Mouse (Mus musculus) T-helper 17 cell (primary cell): ENCODE measurements around the gene Pde8b.

Experiments used
- in situ Hi-C, 2 experiments: fragments of 300-600 bp; cut with MboI, MseI; formaldehyde crosslinking; loops; 1 replicate in 1 of 2; 2 replicates in 1 of 2; pipeline ENCODE4 v1.15.1; 2025; ENCODE audit warnings: high pct_unique_total_duplicates in 2 of 2

Gene Pde8b

DNA sequence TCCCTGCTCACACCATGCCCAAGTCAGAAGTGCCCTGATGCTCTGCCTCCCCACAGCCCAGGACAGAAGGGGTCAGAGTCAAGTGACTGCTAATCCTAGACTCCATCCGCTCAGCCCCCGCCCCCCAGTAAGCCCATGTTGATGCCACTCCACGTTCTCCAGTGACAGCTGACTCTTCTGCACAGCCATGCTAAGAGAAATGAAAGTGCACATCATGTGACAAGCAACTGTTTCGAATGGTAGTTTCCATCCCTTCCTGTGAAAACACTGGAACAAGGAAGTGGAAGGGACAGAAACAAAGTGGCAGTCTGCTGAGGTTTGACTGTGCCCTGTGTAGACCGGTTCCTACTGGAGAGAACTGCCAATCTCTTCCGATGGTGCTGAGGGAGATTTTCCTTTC is 217.2 kb downstream of the Pde8b start:
- in situ Hi-C loops: no loop called here

DNA sequence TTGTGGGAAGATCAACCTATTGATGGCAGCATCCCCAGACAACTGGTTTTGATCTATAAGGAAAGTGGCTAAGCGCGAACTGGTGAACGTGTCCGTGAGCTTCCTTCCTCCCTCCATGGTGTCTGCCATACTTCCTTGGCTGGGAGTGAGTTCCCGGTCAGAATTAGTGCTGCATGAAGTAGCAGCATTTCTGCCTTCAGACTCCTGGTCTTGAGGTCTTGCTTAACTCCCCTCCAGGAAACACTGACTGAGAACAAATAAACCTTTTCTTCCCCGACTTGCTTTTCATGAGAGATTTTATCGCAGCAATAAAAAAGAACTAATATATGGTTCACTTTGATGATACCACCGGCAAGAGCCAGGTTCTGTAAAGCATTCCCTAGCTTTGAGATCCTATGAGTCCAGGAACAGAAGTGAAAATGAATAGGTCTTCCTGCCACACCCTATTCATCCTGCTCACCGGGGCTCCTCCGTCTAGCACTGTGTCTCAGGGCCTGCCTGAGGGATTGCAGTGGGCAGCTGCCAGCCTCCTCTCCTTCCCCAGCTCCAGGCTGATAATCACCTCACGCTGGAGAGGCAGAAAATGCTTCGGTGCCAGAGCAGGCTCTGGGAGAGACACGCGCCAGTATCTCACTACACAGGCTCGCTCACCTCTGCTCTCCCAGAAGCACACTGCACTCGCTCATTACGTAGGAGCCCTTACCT is 217.9 kb downstream of the Pde8b start:
- in situ Hi-C loops: no loop called here

DNA sequence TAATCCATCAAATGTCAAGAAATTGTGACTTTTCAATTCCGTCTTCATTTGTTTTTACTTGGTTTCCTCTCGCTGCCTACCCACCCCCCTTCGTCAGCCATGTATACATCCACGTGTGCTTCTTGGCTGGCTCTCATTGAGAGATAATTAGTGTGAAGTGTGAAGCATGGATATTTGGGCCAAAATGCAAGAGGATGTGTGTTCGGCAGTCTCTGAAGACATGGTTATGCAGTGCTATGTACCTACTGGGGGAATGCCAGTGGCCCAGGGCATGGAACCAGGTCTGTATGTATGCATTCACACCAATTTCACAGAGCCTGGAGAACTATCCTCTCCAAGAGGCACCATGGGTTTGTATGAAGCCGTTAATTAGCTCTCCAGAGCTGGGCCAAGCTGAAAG is 219.3 kb downstream of the Pde8b start:
- in situ Hi-C loops: no loop called here

DNA sequence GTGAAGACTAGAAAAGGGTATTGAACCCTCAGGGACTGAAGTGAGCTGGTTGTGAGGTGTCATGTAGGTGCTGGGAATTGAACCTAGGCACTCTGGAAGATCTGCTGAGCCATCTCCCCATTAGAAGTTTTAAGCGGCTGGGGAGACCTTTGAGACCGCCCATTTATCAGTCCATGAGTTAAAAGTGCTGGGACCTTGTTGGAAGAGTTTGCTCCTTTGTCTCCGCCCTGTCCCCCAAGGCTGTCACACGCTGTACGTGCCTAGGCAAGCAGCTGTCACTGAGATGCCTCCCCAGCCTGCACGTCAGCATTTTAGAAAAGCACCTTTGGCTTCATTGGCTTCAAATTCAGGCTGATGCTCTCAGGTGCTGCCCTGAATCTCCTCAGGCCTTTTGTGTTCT is 229.9 kb downstream of the Pde8b start:
- in situ Hi-C loops: no loop called here

DNA sequence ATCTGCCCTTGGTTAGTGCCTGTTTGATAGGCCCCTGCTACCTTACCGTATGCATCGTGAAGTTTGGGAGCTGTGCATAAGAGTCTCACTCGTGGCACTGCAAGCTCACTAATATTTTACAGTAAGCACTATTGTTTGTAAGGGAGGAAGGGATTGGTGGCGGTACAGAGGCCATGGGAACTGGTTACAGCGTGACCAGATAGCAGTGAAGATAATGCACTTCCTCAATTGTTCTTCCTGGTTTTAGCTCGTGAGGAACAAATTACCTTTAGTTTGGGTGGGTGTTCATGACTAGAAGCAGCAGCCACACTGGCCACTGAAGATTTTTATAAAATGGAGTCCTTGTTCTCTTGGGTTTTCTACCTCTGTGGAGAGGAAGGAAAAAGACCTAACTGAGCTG is 230.8 kb downstream of the Pde8b start:
- in situ Hi-C loops: loop anchor here in 1 of 2 experiments (10.0 kb wide), 1 partner anchor 325 kb away; no protein-coding TSS in a partner anchor

DNA sequence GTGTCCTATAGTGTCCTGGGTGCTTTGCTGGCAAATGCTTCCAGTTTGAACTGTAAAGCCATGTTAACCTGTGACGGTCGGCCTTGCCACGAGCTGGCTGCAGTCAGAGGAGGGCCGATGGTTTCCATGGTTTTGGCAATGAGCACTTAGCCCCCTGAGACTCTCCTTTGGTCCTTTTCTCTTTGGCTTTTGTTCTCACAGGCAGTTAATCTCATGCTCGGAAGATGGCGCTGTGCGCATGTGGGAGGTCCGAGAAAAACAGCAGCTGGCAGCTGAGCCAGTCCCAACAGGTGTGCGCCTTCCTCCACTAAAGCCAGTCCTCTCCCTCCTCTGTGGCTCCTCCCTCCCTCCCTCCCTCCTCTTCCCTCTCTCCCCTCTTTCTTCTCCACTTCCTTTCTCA is 232.2 kb downstream of the Pde8b start:
- in situ Hi-C loops: loop anchor here in 1 of 2 experiments (10.0 kb wide), 1 partner anchor 327 kb away; no protein-coding TSS in a partner anchor

DNA sequence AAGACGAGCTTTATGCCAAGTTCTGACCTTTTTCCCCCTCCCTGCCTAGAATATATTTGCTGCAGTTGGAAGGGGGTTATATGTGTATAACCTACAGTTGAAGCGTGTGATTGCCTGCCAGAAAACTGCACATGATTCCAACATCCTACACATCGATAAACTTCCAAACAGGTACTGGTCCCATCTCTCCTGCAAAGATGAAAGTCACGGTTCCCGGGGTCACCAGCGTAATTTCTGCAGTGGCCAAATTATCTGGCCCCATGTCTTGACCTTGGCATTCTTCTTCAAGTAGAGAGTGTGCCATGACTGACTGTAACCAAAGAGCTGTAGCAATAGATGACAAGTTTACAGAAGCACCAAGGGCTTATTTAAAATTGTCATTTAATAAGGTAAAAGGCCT is 232.9 kb downstream of the Pde8b start:
- in situ Hi-C loops: loop anchor here in 1 of 2 experiments (10.0 kb wide), 1 partner anchor 328 kb away; no protein-coding TSS in a partner anchor

DNA sequence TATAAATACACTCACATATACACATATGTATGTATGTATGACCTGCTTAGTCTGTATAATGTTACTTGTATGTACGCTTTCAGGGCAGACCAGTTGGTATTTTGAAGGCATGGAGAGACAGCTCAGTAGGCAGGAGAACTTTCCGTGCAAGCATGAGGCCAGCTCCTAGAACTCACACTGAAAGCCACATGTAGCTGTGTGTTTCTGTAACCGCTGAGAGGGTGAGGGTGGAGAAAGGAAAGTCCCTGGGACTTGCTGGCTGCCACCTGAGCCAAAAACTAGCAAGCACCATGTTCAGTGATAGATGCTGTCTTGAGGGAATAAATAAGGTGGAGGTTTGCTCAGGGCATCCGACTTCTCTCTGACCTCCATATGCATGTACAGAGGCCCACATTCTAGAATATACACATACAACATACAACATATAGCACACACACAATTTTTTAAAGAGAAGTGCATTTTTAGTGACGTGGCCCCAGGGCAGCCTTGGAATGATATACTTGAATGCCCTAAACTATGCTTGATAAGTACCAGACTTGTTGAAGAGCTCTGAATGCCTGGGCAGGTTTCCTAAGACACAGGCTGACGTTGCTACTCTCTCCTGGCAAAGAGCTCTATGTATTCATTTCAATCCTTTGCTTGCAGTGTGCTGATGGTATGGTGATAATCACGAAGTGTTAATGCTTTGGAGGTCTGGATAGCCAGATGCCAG is 238.4 kb downstream of the Pde8b start:
- in situ Hi-C loops: loop anchor here in 1 of 2 experiments (10.0 kb wide), 1 partner anchor 333 kb away; no protein-coding TSS in a partner anchor

DNA sequence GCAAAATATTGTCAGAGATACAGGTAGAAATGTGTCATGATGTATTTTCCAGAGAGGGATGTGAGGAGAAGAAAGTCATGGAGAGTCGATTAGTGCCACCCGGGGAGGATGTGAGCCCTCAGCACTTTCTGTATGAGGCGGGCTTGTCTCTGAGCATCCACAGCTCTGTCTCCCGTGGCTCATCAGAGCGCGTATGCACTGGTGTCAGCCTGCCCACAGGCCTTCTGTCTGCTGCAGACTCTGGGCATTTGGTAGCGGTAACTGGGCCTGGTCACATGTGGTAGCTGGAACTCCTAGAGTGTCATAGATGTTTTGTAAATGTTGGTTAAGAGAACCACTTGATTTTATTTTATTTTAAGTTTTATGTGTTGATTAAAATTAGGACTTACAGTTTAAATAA is 240.9 kb downstream of the Pde8b start:
- in situ Hi-C loops: no loop called here

DNA sequence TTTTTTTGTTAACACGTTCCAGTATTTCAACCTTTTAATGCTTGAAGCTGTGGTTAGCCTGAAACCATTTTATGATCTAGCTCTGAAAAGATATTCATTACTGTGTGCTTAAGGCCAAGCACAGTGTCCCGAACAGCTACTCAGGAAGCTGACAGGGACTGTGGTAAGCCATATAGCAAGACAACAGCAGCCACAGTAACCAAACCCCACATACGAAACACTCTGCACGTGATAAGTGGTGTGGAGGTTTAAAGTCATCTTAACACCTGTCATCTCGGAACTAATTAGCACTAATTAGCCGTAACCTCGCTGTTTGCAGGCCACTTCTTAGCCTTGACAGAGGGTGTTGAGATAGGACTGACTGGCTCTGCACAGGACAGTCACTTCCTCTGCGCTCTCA is 242.9 kb downstream of the Pde8b start:
- in situ Hi-C loops: no loop called here

DNA sequence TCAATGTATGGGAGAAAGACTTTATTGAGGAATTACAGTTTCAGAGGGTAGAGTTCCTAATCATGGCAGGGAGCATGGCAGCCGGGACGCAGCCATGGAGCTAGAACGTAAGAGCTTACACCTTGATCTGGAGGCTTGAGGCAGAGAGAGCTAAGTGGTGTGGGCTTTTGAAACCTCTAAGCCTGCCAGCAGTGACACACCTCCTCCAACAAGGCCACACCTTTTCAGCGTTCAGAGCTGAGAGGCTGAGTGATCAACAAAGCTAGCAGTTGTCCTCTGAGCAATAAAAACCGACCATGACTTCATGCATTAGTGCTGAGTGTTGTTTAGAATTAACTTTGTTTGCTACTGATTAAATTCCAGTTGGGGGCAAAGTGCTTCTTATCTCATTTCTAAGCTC is 259.6 kb downstream of the Pde8b start:
- in situ Hi-C loops: loop anchor here in 1 of 2 experiments (25.0 kb wide), 1 partner anchor 1547 kb away; the partner anchor contains the start of genes Col4a3bp and Polk

DNA sequence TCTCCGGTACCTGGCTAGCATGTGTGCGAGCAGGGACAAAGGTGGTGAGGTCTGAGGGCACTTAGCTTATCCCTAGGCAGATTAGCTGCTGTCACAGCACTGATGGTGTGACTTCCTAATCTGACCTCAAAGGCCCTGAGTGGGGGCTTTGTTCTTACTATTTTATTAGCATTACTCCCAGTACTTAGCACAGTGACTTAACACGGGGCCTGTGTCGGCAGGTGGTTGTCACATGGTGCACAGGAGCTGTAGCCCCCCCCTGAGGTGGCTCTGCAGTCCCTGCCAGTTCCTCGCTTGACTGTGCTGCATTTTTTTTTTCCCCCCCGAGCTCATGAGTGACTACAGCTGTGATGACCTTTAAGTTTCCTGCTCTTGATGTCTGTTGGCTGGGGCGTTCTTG is 271.1 kb downstream of the Pde8b start:
- in situ Hi-C loops: loop anchor here in 1 of 2 experiments (25.0 kb wide), 1 partner anchor 1558 kb away; the partner anchor contains the start of genes Col4a3bp and Polk

DNA sequence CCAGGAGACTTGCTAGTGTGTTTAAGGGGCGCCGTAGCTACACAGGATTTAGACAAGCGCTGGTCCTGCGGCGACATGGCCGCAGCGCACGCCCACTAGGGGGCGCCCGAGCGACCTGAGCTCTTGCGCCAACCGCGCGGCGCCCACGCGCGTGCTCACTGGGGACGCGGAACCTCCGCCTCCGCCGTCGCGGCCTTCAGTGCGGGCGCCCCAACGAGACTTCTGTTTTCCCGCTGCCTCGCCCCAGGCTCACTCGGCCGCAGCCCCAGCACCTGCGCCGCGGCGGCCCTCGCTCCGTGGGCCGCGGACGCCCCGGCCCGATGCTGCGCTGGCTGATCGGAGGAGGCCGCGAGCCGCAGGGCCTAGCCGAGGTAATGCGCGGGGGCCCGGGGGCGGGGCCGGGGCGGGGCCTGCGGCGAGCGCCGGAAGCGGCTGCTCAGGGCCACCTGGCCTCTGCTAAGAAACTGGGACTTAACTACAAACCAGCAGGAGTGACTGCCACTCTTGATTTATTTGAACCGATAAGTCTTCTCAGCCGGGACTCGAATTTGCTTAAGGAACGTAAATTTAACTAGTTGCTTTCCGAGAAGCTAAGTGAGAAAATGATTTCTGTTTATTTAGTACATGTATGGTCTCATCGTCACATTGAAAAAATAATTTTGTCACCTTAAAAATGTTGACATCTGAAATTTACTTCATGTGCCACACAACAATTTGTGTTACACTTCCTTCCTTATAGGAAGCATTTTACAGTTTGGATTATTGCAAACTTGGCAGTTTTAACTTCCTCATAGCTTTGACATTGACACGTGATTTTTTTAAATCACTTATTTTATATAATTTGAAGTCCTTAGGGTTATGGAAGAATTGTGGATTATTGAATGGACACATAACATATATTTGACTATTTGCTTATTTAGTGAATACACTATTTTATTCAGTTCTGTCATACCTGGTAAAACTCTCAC is 273.6 kb downstream of the Pde8b start, which contains the start of gene Wdr41:
Gene Wdr41, plus strand, starts transcription at position 126 of the 968 bp plus-strand sequence.
- in situ Hi-C loops: loop anchor here in 1 of 2 experiments (25.0 kb wide), 1 partner anchor 1561 kb away; the partner anchor contains the start of genes Col4a3bp and Polk

DNA sequence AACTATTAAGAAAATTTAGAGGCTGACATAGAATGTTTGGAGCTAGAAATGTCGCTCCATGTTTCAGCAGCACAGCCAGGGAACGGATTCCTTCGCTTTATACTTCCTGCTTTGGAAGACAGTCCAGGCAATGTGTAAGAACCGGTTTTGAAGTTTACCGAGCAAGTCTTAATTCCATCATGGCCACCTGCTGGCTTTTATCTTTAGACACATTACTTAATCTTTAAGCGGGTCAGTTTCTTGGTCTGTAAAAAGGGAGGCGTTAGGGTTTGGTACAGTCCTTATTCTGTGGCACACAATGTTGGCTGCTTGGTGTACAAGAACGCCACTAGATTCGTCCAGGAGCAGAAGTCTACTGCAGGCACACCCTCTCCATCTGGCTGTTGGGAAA is 274.3 kb downstream of the Pde8b start:
- in situ Hi-C loops: loop anchor here in 1 of 2 experiments (25.0 kb wide), 1 partner anchor 1561 kb away; the partner anchor contains the start of genes Col4a3bp and Polk
